Mouse (Mus musculus) MN1 (cell line): ENCODE data around the gene Klk13.
A peak's percentile ranks its signal among the peaks of the same experiment; 100 is the strongest.
"Not testable (repeated sequence)": the region's sequence is repeated elsewhere in the genome, so short reads cannot be mapped to it uniquely, and the experiment has no call there.

Experiments
- DNase-seq: peaks from one replicate; pipeline ENCODE4 v3.0.0-alpha.2; 2016; ENCODE audit warnings: low spot score

Gene Klk13

DNA sequence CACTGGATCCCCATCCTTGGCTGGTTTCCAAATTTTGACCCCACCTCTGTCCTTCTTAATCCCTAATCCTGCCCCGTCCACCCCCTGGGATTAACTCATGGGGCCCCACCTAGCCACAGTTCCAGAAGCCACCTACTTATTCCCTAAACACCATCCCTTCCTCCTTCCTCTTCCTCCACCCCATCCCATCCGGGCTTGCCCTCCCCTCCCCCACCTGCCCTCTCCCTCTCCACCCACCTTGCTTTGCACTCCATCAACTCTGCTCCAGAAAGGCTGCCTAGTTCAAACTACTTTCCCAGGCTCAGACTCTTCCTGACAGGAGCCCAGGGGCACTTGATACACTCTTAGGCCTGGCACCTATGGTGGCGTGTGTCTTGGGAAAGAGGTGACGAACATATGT, at the start of gene Klk13:
Gene Klk13, plus strand, starts transcription at position 301 of the 400 bp plus-strand sequence.
- no peak for DNase-seq

- DNase-seq: no peak
Observed at GRCm38 (mm10) chr7:43662804-43663203, 49.6 kb upstream of the Klk13 start.

- DNase-seq: not testable (repeated sequence)
Observed at GRCm38 (mm10) chr7:43667221-43667620, 45.1 kb upstream of the Klk13 start.

GRCm38 (mm10) chr7:43668582-43668981, 43.8 kb upstream of the Klk13 start:
- no peak for DNase-seq

- DNase-seq: no peak
Observed at GRCm38 (mm10) chr7:43671064-43671808, 41.1 kb upstream of the Klk13 start.

DNA sequence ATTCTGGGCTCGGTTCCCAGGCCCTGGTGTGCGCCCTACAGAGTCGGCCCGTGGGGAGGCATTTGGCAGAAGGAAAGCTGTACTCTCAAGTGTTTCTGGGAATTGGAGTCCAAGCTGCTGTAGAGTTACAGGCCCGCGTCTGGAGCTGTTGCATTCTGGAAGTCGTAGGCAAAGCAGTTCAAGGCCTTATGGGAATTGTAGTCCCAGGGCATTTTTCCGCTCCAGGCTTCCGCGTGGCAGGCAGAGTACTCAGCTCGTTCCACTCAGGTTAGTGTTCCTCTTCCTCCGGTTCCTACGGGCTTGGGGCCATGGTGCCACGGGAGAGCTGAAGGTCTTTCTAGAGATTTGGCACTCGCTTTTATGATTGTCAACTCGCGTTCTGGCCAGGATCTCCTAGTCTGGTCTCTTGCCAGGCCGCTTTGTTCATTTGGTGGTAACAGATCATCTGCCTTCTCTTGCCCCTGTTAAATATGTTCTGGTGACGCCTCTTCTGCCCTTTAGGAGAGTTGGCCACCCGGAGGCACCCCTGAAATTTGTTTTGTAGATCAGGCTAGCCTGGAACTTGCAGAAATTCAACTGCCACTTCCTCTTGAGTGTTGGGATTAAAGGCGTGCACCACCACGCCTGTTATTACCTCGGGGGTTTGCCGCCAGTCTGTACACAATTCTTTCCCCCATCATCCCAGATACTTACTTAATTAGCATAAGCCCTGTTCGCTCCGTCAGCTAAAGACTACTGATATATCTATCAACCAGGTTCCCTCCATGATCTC, 40.4 kb upstream of the Klk13 start, which contains the start of gene Ctu1:
Gene Ctu1, plus strand, starts transcription at position 208 of the 772 bp plus-strand sequence.
- DNase-seq: peak; percentile 93

- DNase-seq: no peak
Observed at GRCm38 (mm10) chr7:43672581-43673260, 39.6 kb upstream of the Klk13 start.

- no peak for DNase-seq
Observed at GRCm38 (mm10) chr7:43675091-43675490, 37.3 kb upstream of the Klk13 start.

DNA sequence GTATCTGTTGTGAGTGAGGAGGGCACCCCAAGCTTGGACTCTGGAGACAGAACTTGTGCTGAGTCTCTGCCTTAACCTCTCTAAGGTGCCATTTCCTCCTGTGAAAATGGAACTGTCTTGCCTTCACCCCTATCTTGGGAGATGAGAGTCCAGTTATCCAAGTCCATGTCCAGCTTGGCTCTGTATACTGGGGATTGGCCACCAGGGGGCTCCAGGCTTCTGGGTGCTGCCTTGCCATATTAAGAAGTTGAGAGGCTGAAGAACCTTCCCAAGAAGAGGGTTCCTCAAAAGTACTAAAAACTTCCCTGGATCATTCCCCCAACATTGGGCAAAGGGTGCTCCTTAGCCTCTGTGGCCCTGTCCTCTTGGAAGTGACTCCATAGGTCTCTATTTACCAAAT, 33.9 kb upstream of the Klk13 start:
- DNase-seq: no peak

- peak; percentile 10 for DNase-seq
Observed at GRCm38 (mm10) chr7:43680960-43681359, 31.4 kb upstream of the Klk13 start.

GRCm38 (mm10) chr7:43682511-43682910, 29.9 kb upstream of the Klk13 start:
- not testable (repeated sequence) for DNase-seq

- DNase-seq: no peak
Observed at GRCm38 (mm10) chr7:43685088-43685487, 27.3 kb upstream of the Klk13 start.

GRCm38 (mm10) chr7:43690118-43690517, 22.2 kb upstream of the Klk13 start, which contains the start of gene Klk14:
TSS of gene Klk14 (plus strand) at chr7:43690418.
- no peak for DNase-seq

- DNase-seq: no peak
Observed at GRCm38 (mm10) chr7:43710031-43710430, 2.3 kb upstream of the Klk13 start.

DNA sequence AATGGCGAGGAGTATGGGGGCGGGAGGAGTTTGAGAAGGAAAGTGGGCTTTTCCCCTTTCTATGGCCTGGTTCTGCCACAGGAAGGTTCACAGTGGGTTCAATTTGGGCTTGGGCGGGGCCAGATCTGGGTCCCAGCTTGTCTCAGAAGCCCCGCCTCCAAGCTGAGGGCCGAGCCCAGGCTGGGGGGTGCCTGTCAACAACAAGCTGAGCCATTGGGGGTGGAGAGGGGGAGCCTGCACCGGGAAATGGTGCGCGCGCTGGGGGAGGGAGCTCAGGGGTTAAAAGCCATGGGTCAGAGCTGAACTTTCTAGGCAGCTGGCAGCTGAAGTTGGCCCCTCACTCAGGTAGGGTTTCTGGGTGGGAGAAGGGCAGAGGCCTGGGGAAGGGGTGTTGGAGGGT, 550 bp downstream of the Klk13 start:
- no peak for DNase-seq

DNA sequence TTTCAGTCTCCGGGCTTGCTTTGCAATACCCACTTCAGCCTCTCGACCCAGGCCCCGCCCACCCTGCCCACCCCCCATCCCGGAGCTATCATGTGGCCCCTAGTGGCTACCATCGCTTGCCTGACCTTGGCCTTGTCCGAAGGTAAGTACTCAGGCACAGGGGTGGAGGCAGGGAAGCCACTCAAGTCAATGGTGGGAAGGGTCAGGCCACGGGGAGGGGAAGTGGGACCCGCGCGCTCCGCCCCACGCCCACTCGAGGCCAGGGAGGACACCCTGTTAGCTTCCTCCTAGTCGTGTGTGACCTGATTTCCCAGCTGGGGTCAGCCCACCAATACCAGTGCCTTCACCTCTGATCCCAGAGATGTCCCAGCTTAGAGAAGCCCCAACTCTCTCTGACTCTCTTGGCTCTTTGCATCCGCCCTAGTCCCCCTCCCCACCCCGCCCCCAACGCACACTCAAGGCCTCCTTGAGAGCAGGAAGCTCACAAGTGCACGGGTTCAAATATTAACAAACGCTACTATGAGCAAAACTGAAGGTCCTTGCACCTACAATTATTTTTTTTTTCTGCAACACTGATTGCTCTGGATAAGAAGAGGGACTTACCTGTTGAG, 1.5 kb downstream of the Klk13 start:
- DNase-seq: no peak

GRCm38 (mm10) chr7:43747788-43748187, 35.4 kb downstream of the Klk13 start:
- DNase-seq: no peak

- DNase-seq: no peak
Observed at GRCm38 (mm10) chr7:43752806-43753205, 40.4 kb downstream of the Klk13 start.

DNA sequence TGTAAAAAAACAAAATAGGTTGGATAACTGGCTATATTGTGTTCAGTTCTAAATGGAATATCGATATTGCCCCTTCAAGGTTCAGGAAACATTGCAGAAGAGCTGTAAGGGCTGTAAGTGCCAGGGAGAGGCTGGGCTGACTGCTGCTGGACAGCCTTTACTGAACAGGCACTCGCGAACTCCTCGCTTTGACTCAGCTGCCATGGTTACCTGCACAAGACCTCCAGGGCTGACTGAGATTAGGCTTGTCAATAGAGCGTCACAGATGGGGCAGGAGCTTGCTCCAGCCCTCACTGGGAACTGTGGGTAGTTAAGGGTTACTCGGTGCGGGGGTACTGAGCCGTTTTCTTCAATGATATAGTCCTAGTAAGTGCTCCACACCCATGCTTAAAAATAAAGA, 54.1 kb downstream of the Klk13 start:
- no peak for DNase-seq

DNA sequence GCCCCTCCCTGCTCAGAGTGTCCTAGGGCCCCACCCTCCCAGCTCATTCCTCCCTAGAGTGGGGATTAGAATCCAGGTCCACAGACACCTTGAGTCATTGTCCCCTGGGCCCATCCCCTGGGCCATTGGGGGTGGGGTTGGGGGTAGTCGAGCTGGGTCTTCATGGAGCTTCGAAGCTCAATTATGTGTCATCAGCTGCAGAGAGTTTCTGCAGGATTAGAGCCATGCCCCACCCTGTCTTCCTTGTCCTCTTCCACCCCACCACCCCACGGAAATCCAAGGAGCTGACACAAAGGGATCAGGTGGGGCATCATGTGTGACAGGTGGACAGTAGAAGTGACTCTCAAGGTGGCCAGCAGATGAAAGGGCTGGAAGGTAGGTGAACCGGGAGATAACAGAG, 56.2 kb downstream of the Klk13 start, which contains the start of gene Klk12:
Gene Klk12, plus strand, starts transcription at position 301 of the 400 bp plus-strand sequence.
- DNase-seq: no peak

GRCm38 (mm10) chr7:43769636-43770035, 57.3 kb downstream of the Klk13 start:
- DNase-seq: no peak

DNA sequence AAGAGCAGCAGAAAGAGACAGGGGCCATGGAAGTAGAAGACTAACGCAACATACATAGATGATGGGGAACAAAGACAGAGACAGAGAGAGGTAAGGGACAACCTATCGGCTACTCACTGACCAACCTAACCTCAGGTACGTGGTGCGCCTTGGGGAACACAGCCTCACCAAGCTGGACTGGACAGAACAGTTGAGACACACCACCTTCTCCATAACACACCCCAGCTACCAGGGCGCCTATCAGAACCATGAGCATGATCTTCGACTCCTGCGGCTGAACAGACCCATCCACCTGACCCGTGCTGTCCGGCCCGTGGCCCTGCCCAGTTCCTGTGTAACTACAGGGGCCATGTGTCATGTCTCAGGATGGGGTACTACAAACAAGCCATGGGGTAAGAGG, 58.3 kb downstream of the Klk13 start:
- DNase-seq: no peak
